Mouse (Mus musculus) ZHBTc4 (cell line): ENCODE results near the gene Slc25a45.

Experiments
- DNase-seq: peaks from one replicate; pipeline ENCODE4 v3.0.0-alpha.2; 2011; ENCODE audit warnings: low read depth, low spot score

Gene Slc25a45

GRCm38 (mm10) chr19:5877618-5878361 lies at the start of gene Slc25a45:
TSS of gene Slc25a45 (plus strand) at chr19:5877808.
- DNase-seq: peak; percentile 87

- DNase-seq: no peak
These were observed 49.5 kb upstream of the Slc25a45 start for GRCm38 (mm10) chr19:5828155-5828554.

- no peak for DNase-seq
These were observed 48.7 kb upstream of the Slc25a45 start for GRCm38 (mm10) chr19:5828905-5829304.

- DNase-seq: no peak
These were observed 47.5 kb upstream of the Slc25a45 start for GRCm38 (mm10) chr19:5829958-5830615.

GRCm38 (mm10) chr19:5830776-5831175 lies 46.8 kb upstream of the Slc25a45 start:
- no peak for DNase-seq

GRCm38 (mm10) chr19:5831224-5831957 lies 46.2 kb upstream of the Slc25a45 start:
- no peak for DNase-seq

GRCm38 (mm10) chr19:5831958-5832320 lies 45.7 kb upstream of the Slc25a45 start:
- no peak for DNase-seq

- DNase-seq: no peak
These were observed 45.3 kb upstream of the Slc25a45 start for GRCm38 (mm10) chr19:5832326-5832725.

- DNase-seq: no peak
These were observed 44.1 kb upstream of the Slc25a45 start for GRCm38 (mm10) chr19:5833287-5834100.

GRCm38 (mm10) chr19:5834260-5834925 lies 43.2 kb upstream of the Slc25a45 start:
- DNase-seq: no peak

- no peak for DNase-seq
These were observed 42.3 kb upstream of the Slc25a45 start for GRCm38 (mm10) chr19:5835054-5835921.

GRCm38 (mm10) chr19:5835922-5836430 lies 41.6 kb upstream of the Slc25a45 start:
- no peak for DNase-seq

- DNase-seq: no peak
These were observed 40.6 kb upstream of the Slc25a45 start for GRCm38 (mm10) chr19:5836941-5837572.

GRCm38 (mm10) chr19:5837606-5838005 lies 40.0 kb upstream of the Slc25a45 start:
- DNase-seq: no peak

GRCm38 (mm10) chr19:5838136-5838891 lies 39.3 kb upstream of the Slc25a45 start:
- no peak for DNase-seq

GRCm38 (mm10) chr19:5838892-5839165 lies 38.8 kb upstream of the Slc25a45 start:
- DNase-seq: no peak

GRCm38 (mm10) chr19:5839317-5840085 lies 38.1 kb upstream of the Slc25a45 start:
- DNase-seq: no peak
